Mouse (Mus musculus) right cerebral cortex, postnatal 14 days (tissue): ENCODE results near the gene Syt5.

Source experiments
- DNase-seq: peaks from one replicate; pipeline ENCODE4 v3.0.0; 2022

Gene Syt5

GRCm38 (mm10) chr7:4521231-4522003, 25.9 kb downstream of the Syt5 start:
- no peak for DNase-seq

GRCm38 (mm10) chr7:4518487-4518886, 28.9 kb downstream of the Syt5 start:
- DNase-seq: no peak

GRCm38 (mm10) chr7:4516332-4517050, 30.9 kb downstream of the Syt5 start, which contains the start of gene Tnnt1:
Gene Tnnt1, minus strand, starts transcription at chr7:4516382.
- DNase-seq: no peak

- no peak for DNase-seq
These were observed 31.5 kb downstream of the Syt5 start for GRCm38 (mm10) chr7:4515853-4516252.

GRCm38 (mm10) chr7:4513829-4514712, 33.3 kb downstream of the Syt5 start:
- no peak for DNase-seq

GRCm38 (mm10) chr7:4513236-4513635, 34.1 kb downstream of the Syt5 start:
- no peak for DNase-seq

- DNase-seq: no peak
These were observed 35.7 kb downstream of the Syt5 start for GRCm38 (mm10) chr7:4511489-4512224.

GRCm38 (mm10) chr7:4509863-4510608, 37.3 kb downstream of the Syt5 start:
- DNase-seq: peak; percentile 42

- DNase-seq: no peak
These were observed 38.6 kb downstream of the Syt5 start for GRCm38 (mm10) chr7:4508739-4509116.

GRCm38 (mm10) chr7:4508062-4508738, 39.1 kb downstream of the Syt5 start:
- DNase-seq: no peak

- DNase-seq: no peak
These were observed 40.1 kb downstream of the Syt5 start for GRCm38 (mm10) chr7:4507220-4507619.

- DNase-seq: no peak
These were observed 42.5 kb downstream of the Syt5 start for GRCm38 (mm10) chr7:4504646-4505435.

GRCm38 (mm10) chr7:4503858-4504257, 43.5 kb downstream of the Syt5 start:
- DNase-seq: no peak

- DNase-seq: no peak
These were observed 44.2 kb downstream of the Syt5 start for GRCm38 (mm10) chr7:4503100-4503499.

- no peak for DNase-seq
These were observed 44.8 kb downstream of the Syt5 start for GRCm38 (mm10) chr7:4502421-4503090.

- peak; percentile 97 for DNase-seq
These were observed 45.6 kb downstream of the Syt5 start, which contains the start of gene Ppp1r12c for GRCm38 (mm10) chr7:4501558-4502397. Gene Ppp1r12c, minus strand, starts transcription at chr7:4501680.

- peak; percentile 60 for DNase-seq
These were observed 46.4 kb downstream of the Syt5 start for GRCm38 (mm10) chr7:4500892-4501471.

GRCm38 (mm10) chr7:4499034-4499433, 48.3 kb downstream of the Syt5 start:
- no peak for DNase-seq
